Mouse (Mus musculus): ENCODE data around the gene Ndufb6.

DNA sequence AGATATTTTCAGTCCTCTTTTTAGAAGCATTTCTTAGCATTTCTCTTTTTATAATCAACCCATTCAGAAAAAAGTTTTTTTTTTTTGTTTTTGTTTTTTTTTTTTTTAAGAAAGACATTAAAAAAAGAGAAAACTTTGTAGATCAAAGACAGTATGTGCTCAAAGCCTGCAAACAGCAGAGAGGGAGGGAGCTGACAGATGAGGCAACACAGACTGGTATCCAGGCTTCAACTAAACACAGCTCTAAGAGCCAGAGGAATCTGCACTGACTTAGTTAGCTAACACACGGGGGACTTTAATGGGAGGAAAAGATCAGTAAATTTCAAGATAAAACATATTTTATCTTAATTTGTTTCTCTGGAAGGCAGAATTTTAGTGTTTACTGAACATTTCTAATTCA, 14.9 kb downstream of the Ndufb6 start:
- TF ChIP-seq HCFC1 (IDR thresholded peaks at IDR 0.05; ENCODE audit: borderline replicate concordance, insufficient read depth, low read length): no peak
- no peak for TF ChIP-seq ZC3H11A (IDR thresholded peaks at IDR 0.05; ENCODE audit: borderline replicate concordance, low read depth, low read length)
- TF ChIP-seq CHD2 (IDR thresholded peaks at IDR 0.05; ENCODE audit: low read depth, low read length): no peak
- no peak for TF ChIP-seq MAFK (IDR thresholded peaks at IDR 0.05; ENCODE audit: insufficient read depth, low read depth, low read length)
- TF ChIP-seq ZNF384 (IDR thresholded peaks at IDR 0.05; ENCODE audit: low read depth, low read length): no peak

Measured in ES-E14 (cell line).